Mouse (Mus musculus) thymus, adult 18-20 months (tissue): Measurements from ENCODE around the gene Ugt1a7c.

ENCODE experiments used
- DNase-seq, 2 experiments: peaks; one replicate each; pipeline ENCODE4 v3.0.0; 2022; ENCODE audit warnings: mixed read lengths in 2 of 2

The Ugt1a7c gene

GRCm38 (mm10) chr1:88264237-88264868 is 169.5 kb downstream of the Ugt1a7c start:
- DNase-seq: no peak

- DNase-seq: no peak
Observed at GRCm38 (mm10) chr1:88264869-88265240, 170.0 kb downstream of the Ugt1a7c start.

DNA sequence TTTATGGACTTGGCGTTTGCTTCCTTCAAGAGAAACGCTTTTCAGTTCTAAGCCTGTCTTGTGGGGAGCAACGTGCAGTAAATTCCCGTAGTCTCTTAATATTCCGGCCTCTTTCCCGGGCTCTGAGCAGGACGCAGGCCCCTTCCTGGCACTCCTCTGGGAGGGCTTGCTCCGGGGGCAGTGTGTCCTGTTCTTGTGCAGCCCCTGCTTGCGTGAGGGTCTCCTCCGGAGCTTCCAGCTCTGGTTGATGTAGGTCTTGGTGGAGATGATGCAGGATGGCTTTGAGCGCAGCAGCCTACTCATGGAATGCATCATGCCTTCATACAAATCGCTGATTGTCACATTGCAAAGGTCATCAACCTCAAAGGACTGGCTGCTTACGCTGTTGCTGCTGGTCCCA is 171.3 kb downstream of the Ugt1a7c start:
- DNase-seq: peak in 1 of 2 experiments; percentile 17

- peak in 1 of 2 experiments; percentile 3 for DNase-seq
Observed at GRCm38 (mm10) chr1:88267489-88267888, 172.6 kb downstream of the Ugt1a7c start.

GRCm38 (mm10) chr1:88268070-88268469 is 173.2 kb downstream of the Ugt1a7c start:
- DNase-seq: peak in 1 of 2 experiments; percentile 25
